Mouse (Mus musculus): ENCODE results near the gene Lrrc34.

Lrrc34 gene

DNA sequence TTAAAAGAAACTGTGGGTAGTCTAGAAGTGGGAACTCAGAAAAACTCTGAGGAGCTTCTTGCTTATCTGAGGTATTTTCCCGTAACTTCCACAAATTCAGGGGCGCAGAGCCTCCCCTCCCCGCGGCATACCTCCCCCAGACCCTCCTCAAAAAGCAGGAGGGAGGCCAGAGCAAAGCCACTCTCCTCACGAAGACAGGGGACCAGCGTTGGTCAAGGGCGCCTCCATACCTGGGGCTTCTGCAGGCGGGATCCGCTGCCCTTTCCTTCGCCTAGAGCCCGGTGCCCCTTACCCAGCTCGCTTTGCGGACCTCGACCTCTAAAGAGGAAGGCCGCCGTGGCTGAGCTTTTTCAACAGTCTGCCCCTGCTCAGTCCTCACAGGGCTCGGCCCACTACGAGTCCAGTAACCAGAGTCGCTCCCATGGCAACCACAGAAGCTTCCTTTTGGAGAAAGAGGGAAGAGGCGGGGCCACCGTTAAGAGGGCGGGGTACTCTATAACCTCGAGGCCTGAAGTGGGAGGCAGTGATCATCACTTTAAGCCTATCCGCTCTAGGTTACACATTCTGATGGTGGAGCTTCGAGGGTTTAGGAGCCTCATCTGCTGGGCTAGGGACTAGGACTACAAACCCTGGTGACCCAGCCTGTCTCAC lies at the start of gene Lrrc34:
Gene Lrrc34 (minus strand): TSS at position 430 of the 651 bp plus-strand sequence.
- no peak for DNase-seq (ENCODE audit: low spot score in 2 of 2)

GRCm38 (mm10) chr3:30696346-30696745 lies 48.7 kb upstream of the Lrrc34 start:
- DNase-seq (ENCODE audit: low spot score in 2 of 2) = no peak

- no peak for DNase-seq (ENCODE audit: low spot score in 2 of 2)
Measured at GRCm38 (mm10) chr3:30695661-30696060, 48.0 kb upstream of the Lrrc34 start.

DNA sequence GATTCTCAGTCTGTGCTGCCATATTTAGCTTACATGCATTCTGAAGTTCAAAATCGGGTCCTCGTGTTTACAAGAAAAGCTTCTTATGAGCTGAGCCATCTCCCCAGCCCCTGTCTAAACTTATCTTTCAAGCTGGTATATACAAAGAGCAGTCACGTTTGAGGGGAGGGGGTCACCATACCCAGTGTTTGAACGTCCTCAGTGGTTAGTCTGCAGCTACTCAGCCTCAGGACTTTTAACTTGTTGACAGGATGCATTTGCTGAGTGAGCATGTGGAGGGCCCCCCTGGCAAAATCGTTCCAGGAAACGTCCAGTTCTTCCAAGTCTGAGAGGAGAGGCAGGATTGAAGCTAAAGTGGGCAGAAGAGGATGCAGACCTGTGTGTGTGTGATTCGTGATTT lies 43.3 kb upstream of the Lrrc34 start:
- no peak for DNase-seq (ENCODE audit: low spot score in 2 of 2)

DNA sequence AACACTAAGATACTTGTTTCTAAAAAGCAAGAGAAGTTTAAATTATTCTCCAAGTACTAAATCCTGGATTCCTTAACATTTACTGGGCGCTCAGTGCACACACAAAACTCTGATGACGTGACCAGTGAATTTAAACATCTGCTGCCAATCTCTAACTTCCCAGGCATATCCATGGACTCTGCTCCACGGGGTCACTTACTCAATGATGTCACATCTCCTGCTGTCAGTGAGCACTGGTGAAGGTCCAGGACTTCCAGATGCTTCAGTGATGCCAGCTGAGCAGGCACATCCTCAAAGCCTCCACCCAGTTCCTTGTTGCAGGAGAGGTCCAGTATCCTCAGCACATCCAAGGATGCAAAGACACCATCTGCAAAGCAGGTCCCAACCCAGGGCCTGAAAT lies 39.5 kb upstream of the Lrrc34 start:
- DNase-seq (ENCODE audit: low spot score in 2 of 2) = no peak

- DNase-seq (ENCODE audit: low spot score in 2 of 2) = no peak
Measured at GRCm38 (mm10) chr3:30683190-30683589, 35.5 kb upstream of the Lrrc34 start.

GRCm38 (mm10) chr3:30658486-30658885 lies 10.8 kb upstream of the Lrrc34 start:
- no peak for DNase-seq (ENCODE audit: low spot score in 2 of 2)

DNA sequence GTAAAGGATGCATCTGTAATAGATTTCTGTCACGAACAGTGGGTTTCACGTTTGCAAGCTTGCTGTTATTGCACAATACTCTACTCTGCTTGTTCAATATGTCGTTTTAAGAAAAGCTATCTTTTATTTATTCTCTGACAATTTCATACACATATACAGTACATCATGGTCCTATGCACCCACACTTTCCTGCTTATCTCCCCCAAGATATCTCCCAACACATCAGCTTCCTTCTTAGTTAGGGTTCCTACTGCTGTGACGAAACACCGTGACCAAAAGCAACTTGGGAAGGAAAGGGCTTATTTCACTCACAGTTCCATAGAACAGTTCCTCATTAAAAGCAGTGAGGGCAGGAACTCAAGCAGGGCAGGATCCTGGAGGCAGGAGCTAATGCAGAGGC lies 8.3 kb upstream of the Lrrc34 start:
- DNase-seq (ENCODE audit: low spot score in 2 of 2) = no peak

- no peak for DNase-seq (ENCODE audit: low spot score in 2 of 2)
Measured at GRCm38 (mm10) chr3:30650062-30650841, 2.6 kb upstream of the Lrrc34 start.

- DNase-seq (ENCODE audit: low spot score in 2 of 2) = no peak
Measured at GRCm38 (mm10) chr3:30648466-30648865, 797 bp upstream of the Lrrc34 start.

DNA sequence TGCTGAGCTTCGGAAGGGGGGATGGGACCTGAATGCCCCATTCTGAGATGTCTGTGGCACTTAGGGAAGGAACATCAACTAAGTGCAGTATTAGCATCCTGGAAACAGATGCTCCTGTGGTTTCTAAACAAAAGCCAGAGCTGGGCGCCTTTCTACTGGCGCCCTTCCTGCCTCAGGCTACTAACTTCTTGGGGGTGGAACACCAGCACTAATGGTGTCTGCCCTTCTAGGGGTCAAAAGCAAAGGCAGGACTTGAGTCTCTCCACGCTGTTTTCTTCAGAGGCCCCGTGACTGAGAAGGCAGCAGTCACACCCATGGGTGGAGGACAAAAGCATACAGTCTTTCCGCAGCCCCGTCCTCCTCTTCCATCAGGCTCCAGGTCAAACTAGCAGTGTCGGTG lies 908 bp downstream of the Lrrc34 start:
- DNase-seq (ENCODE audit: low spot score in 2 of 2) = no peak

GRCm38 (mm10) chr3:30644207-30644606 lies 3.5 kb downstream of the Lrrc34 start, which contains the start of gene Lrriq4:
TSS of gene Lrriq4 (plus strand) at chr3:30644507.
- DNase-seq (ENCODE audit: low spot score in 2 of 2) = no peak

DNA sequence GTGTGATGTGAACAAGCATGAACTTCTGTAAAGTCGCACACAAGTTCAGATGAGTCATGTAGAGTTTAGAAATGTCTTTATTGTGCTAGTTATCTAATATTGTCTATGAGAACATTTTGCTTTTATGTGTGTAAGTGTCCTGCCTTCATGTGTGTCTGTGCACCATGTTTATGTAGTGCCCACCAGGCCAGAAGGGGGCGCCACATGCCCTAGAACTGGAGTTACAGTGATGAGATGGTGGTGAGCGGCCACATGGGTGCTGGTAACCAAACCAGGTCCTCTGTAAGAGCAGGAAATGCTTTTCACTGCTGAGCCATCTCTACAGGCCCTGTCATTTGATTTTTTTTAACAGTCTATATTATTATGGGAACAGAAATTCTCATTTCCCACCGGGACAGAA lies 12.0 kb downstream of the Lrrc34 start:
- DNase-seq (ENCODE audit: low spot score in 2 of 2) = no peak

DNA sequence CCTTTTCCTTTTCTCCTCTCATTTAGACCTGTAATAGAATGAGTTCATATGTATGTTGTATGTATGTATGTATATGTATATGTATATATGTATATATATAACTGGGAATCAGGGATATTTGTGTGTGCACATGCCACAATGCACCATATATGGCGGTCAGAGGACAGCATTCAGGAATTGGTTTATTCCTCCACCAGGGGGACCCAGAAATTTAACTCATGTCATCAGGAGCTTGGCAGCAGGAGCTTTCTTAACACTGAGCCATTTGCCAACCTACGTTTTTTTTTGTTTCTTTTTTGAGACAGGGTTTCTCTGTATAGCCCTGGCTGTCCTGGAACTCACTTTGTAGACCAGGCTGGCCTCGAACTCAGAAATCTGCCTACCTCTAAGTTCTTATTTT lies 14.0 kb downstream of the Lrrc34 start:
- DNase-seq (ENCODE audit: low spot score in 2 of 2) = no peak

DNA sequence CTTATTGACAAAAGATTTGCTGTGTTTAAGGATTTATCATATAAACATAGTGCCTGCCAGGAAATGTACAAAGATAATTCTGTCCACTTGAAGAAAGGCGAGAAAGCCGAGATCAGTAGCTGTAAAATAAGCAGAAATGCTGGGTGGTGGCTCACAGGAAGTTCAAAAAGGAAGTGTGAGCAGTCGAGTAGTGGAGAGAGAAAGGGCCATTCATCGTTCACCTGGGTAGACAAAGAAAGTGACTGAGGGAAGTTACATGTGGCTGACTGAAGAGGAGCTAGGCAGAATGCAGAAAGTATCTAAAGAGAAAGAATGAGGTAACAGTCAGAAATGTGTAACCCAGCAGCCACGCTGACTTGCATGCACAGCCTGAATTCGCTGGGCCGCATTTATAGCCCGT lies 27.5 kb downstream of the Lrrc34 start:
- no peak for DNase-seq (ENCODE audit: low spot score in 2 of 2)

GRCm38 (mm10) chr3:30610930-30611329 lies 36.7 kb downstream of the Lrrc34 start:
- peak; percentile 28 to 34 for DNase-seq (ENCODE audit: low spot score in 2 of 2)

- DNase-seq (ENCODE audit: low spot score in 2 of 2) = no peak
Measured at GRCm38 (mm10) chr3:30608999-30609398, 38.7 kb downstream of the Lrrc34 start.

DNA sequence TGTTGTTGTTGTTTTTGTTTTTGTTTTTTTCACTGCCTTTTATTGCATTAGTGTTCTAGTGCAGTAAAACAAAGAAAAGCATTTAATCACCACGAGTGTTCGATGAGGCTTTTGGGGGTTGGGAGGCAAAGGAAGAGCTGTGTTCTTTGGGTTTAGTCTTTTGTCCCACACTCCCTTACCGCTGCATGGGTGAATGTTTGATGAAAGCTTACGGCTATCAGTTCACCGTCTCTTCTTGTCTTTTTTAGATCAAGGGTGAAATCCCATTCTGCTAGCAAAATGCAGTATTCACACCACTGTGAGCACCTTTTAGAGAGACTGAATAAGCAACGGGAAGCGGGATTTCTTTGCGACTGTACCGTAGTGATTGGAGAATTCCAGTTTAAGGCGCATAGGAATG lies 44.4 kb downstream of the Lrrc34 start:
- no peak for DNase-seq (ENCODE audit: low spot score in 2 of 2)

DNA sequence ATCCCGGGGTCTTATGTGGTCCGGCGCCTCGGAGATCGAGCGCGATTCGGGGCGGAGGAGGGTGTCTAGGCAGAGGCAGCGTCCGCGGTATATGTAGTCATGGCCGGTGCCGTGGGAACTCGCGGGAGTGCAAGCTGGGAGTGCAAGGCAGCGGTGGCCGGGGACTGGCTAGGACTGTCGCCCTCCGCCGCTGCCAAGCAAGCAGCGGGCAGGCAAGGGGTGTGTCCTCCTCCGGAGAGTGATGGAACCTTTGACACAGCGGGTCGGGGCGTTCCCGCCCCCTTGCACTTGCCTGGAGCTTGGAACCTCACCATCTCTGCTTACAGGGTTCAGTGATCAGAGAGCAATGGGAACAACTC lies 45.0 kb downstream of the Lrrc34 start:
- DNase-seq (ENCODE audit: low spot score in 2 of 2) = no peak

GRCm38 (mm10) chr3:30602065-30602739 lies 45.5 kb downstream of the Lrrc34 start, which contains the start of gene Mynn:
TSS of gene Mynn (plus strand) at chr3:30602065.
- peak; percentile 94 to 95 for DNase-seq (ENCODE audit: low spot score in 2 of 2)

- DNase-seq (ENCODE audit: low spot score in 2 of 2) = no peak
Measured at GRCm38 (mm10) chr3:30601610-30602064, 46.0 kb downstream of the Lrrc34 start.

DNA sequence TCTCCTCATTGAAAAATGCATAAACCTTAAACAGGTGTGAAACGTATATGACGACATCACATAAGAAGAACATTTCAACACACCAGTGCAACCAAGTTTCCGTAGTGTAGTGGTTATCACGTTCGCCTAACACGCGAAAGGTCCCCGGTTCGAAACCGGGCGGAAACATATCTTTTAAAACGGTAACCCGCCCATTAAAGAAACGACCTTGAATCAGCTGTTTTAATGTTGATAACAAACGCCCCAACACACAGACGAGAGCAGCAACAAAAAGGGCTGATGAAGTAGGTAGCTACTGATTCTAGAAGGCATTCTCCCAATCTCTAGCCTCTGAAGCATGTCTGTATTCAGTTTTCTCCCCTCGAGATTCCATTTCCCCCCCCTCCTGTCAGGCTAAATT lies 46.5 kb downstream of the Lrrc34 start:
- DNase-seq (ENCODE audit: low spot score in 2 of 2) = peak; percentile 83 to 88

GRCm38 (mm10) chr3:30600717-30601116 lies 47.0 kb downstream of the Lrrc34 start:
- peak; percentile 15 to 32 for DNase-seq (ENCODE audit: low spot score in 2 of 2)
